6 mouse cellular contexts compared by ENCODE assay signal in genomic region chr12:12995974-12996361, GRCm38 (mm10).
"Had no signal": no experiment of that assay in that cellular context is flagged by ENCODE, and none has a peak within 500 bp of the region (broad histone marks: within the 10 kb centered on the region; RNA-seq: fewer than 3 reads in every experiment).

No protein-coding gene starts in this region.

- H3K27ac ChIP-seq: kidney, embryonic 15.5 days; left cerebral cortex, adult 2 months; liver, embryonic 14.5 days; midbrain, embryonic 12.5 days had no signal

- H3K4me2 ChIP-seq: midbrain, embryonic 12.5 days had no signal

- H3K36me3 ChIP-seq: kidney, embryonic 15.5 days; midbrain, embryonic 12.5 days had no signal

- H3K9me3 ChIP-seq: kidney, embryonic 15.5 days; midbrain, embryonic 12.5 days had no signal

- DNase-seq: right cerebral cortex, postnatal 25 days; thymus, postnatal 4 days had no signal

- H3K27me3 ChIP-seq: kidney, embryonic 15.5 days; midbrain, embryonic 12.5 days had no signal

- H3K9ac ChIP-seq: kidney, embryonic 15.5 days; liver, embryonic 14.5 days; midbrain, embryonic 12.5 days had no signal

- H3K4me3 ChIP-seq: kidney, embryonic 15.5 days; left cerebral cortex, adult 2 months; midbrain, embryonic 12.5 days had no signal
